Mouse (Mus musculus): Measurements from ENCODE around the gene Asxl2.

- TF ChIP-seq FLI1 (IDR thresholded peaks at IDR 0.05; ENCODE audit: low read length) = no peak
- TF ChIP-seq GATA1 (IDR thresholded peaks at IDR 0.05; ENCODE audit: borderline replicate concordance, low read length) = no peak
These were observed 118.8 kb downstream of the Asxl2 start for GRCm38 (mm10) chr12:3545451-3545850.
